Comparison of ENCODE assay signal across 26 mouse cellular contexts in the genomic region with DNA sequence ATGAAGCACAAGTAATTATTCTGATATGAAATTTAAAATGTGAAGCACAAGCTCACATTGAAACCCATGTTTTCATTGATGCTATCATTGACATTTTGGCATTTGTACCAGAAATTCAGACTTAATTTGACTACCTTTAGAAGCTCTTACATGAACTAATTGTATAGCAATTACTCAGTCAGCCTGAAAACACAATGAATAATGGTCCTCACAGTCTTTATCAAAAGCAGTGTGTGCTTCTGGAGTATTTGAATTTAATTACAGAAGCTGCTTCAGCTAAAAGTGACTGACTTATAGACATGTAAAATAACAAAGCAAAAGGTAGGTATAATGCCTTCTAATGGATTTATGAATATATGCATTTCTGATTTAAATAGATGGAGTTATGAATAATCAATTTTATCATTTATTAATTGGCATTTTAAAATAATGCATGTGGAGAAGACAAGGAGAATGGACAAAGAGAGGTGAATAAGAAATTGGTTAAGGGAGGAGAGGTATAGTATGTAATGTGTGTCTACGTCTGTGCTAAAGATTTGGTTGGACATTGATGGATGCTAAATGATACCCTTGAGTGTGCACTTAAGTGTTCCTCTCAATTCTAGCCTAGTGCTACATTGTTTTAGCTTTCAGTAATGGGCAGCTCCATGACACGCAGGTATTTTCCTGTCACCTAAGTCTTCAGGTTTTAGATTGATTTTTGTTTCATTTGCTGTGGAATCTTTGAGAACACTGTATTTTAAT.
"Had no signal": no experiment of that assay in that cellular context is flagged by ENCODE, and none has a peak within 500 bp of the region (broad histone marks: within the 10 kb centered on the region; RNA-seq: fewer than 3 reads in every experiment).

No protein-coding gene starts in this region.

- DNase-seq: gastrocnemius, postnatal 14 days; gastrocnemius, postnatal 36 days; heart, adult 11 months; heart, adult 2 months; heart, postnatal 14 days; heart, postnatal 36 days; kidney, adult 11 months; kidney, adult 2 months; kidney, postnatal 10 days; kidney, postnatal 25 days; kidney, postnatal 4 days; liver; liver, embryonic 13.5 days had no signal

- H3K9ac ChIP-seq: heart, embryonic 13.5 days; heart, embryonic 15.5 days; hindbrain, embryonic 13.5 days; hindbrain, embryonic 15.5 days; limb, embryonic 12.5 days; liver, embryonic 13.5 days; liver, embryonic 15.5 days had no signal

- H3K27me3 ChIP-seq: heart, embryonic 13.5 days; heart, embryonic 15.5 days; hindbrain, embryonic 13.5 days; hindbrain, embryonic 15.5 days; limb, embryonic 12.5 days; liver, embryonic 13.5 days; liver, embryonic 15.5 days had no signal

- ATAC-seq: hindbrain, postnatal 0 days; intestine, embryonic 16.5 days had no signal

- H3K9me3 ChIP-seq: heart, embryonic 13.5 days; heart, embryonic 15.5 days; hindbrain, embryonic 13.5 days; hindbrain, embryonic 15.5 days; limb, embryonic 10.5 days; limb, embryonic 12.5 days; liver, embryonic 13.5 days; liver, embryonic 15.5 days had no signal

- H3K27ac ChIP-seq: heart, adult 2 months; heart, embryonic 13.5 days; heart, embryonic 15.5 days; hindbrain, embryonic 13.5 days; hindbrain, embryonic 15.5 days; hindbrain, postnatal 0 days; layer of hippocampus, adult 2 months; left cerebral cortex, adult 2 months; limb, embryonic 10.5 days; limb, embryonic 12.5 days; liver, embryonic 13.5 days; liver, embryonic 15.5 days had no signal

- H3K4me3 ChIP-seq: heart, adult 2 months; heart, embryonic 13.5 days; heart, embryonic 15.5 days; hindbrain, embryonic 13.5 days; hindbrain, embryonic 15.5 days; layer of hippocampus, adult 2 months; left cerebral cortex, adult 2 months; limb, embryonic 10.5 days; limb, embryonic 12.5 days; liver, embryonic 13.5 days; liver, embryonic 15.5 days had no signal

- H3K4me2 ChIP-seq: heart, embryonic 11.5 days; heart, embryonic 13.5 days; heart, embryonic 15.5 days; hindbrain, embryonic 13.5 days; hindbrain, embryonic 15.5 days; limb, embryonic 12.5 days; liver, embryonic 11.5 days; liver, embryonic 13.5 days; liver, embryonic 15.5 days had no signal

- H3K36me3 ChIP-seq: heart, embryonic 13.5 days; heart, embryonic 15.5 days; hindbrain, embryonic 13.5 days; hindbrain, embryonic 15.5 days; limb, embryonic 10.5 days; limb, embryonic 12.5 days; liver, embryonic 13.5 days; liver, embryonic 15.5 days had no signal

- H3K4me1 ChIP-seq: heart, embryonic 13.5 days; heart, embryonic 15.5 days; hindbrain, embryonic 13.5 days; hindbrain, embryonic 15.5 days; limb, embryonic 10.5 days; limb, embryonic 12.5 days; liver, embryonic 13.5 days; liver, embryonic 15.5 days had no signal
